Mouse (Mus musculus) myocyte (in vitro differentiated cells): ENCODE measurements around the gene Tnfrsf13b.

Experiments
- E2F4 ChIP-seq: IDR thresholded peaks from one replicate; pipeline ENCODE4 v1.6.1; 2011; ENCODE audit warnings: mild to moderate bottlenecking, control low read depth, moderate library complexity; ENCODE audit not compliant: insufficient read depth
- POLR2A ChIP-seq: IDR thresholded peaks from one replicate; pipeline ENCODE4 v1.6.1; 2011; ENCODE audit warnings: low read depth, mild to moderate bottlenecking, control low read depth, moderate library complexity; ENCODE audit not compliant: insufficient read length
- TCF12 ChIP-seq: IDR thresholded peaks from one replicate; pipeline ENCODE4 v1.6.1; 2011; ENCODE audit warnings: mild to moderate bottlenecking, control low read depth; ENCODE audit not compliant: poor library complexity, insufficient read depth, severe bottlenecking
- TCF3 ChIP-seq: IDR thresholded peaks from one replicate; pipeline ENCODE4 v1.6.1; 2011; ENCODE audit warnings: low read depth, control low read depth; ENCODE audit not compliant: insufficient read length

DNA sequence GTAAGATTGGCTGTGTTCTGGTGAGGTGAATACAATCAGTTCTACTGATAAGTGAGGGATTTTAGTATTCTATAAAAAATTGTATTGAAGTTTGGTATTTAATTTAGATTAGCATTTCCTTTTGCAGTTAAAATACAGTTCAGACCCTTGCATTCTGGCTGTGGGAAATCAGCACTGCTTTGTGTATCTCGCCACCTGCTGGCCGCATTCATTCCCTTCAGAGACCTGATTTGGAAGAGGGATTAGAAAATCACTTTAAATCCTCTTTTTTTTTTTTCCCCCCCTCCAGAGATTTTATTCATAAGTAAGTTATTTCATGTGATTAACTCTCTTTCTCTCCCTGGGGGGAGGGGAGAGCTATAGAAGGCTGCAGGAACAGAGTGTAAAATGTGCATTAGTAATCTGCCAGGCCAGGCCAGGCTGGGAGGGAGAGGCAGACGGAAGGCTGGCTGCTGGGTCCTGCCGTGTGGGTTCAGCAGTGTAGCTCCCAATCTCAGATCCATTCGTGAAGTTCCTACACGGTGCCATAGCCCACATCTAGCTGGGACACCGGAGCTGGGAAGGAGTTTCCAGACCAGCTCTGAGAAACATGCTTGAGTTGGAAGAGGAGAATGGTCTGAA, 34.8 kb upstream of the Tnfrsf13b start:
- no peak for TF ChIP-seq TCF3
- no peak for TF ChIP-seq POLR2A
- no peak for TF ChIP-seq TCF12
- no peak for TF ChIP-seq E2F4
